Mouse (Mus musculus) CD8-positive naive resting alpha-beta T cell, adult 2 months (primary cell): Measurements from ENCODE around the gene Trmt10c.
"Not testable (repeated sequence)": the region's sequence is repeated elsewhere in the genome, so short reads cannot be mapped to it uniquely, and the experiment has no call there.

Experiments
- DNase-seq, 2 experiments: peaks; one replicate each; pipeline ENCODE4 v3.0.0; 2022; ENCODE audit warnings: low read depth in 2 of 2, low spot score in 2 of 2

The Trmt10c gene

DNA sequence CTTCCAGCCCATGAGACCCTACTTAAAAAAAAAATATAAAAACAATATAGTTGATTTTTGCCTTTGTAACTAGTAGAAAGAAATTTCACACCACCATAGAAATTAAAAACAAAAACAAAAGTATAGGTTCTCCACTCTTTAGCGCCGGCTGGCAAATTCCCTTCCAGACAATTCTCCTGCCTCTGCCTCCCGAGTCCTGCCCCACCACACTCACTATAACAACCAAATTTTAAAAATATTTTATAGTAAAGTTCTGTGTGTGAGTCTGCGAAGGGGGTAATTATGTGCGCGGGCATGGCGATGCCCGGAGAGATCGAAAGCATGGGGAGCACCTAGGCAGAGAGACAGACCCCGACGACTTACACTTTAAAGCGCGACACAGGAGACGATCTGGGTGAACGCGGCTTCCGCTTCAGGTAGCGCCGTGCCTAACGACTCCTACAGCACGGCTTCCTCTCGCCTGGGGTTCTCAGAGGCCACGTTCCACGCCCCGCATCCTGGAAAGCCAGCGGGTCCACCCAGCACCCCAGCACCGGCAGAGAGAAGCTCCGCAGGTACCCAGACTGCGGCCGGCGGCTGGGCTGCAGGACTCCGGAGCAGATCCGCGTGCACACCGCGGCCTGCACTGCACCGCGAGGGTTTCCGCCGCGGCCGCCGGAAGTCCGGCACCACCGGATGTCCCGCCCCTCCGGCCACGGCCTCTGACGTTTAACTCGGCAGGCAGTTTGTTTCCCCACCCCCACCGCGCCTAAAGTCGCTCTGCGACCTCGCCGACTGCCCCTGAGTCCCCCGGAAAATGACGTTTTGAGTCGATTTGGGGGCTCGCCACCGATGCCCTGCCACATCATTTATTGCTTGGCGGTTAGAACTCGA, at the start of gene Trmt10c:
Gene Trmt10c (minus strand): TSS at position 682 of the 873 bp plus-strand sequence.
- DNase-seq = peak; percentile 83 to 86

DNA sequence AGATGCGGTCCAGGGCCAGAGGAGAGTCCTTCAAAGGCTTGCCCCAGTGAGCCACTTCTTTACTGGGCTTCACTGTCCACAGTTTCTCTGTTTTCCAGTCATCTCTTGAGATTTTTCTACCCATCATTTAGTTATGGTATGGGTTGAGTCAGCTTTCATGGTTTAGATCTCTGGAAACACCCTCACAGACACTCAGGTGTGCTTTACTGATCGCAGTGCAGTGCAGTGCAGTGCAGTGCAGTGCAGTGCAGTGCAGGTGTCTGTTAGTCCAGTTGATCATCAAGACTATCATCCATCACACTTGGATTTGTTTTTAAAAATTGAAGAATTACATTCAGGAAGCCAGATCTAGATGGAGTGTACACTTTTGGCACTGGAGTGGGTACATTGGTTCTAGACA, 48.7 kb upstream of the Trmt10c start:
- DNase-seq = no peak

DNA sequence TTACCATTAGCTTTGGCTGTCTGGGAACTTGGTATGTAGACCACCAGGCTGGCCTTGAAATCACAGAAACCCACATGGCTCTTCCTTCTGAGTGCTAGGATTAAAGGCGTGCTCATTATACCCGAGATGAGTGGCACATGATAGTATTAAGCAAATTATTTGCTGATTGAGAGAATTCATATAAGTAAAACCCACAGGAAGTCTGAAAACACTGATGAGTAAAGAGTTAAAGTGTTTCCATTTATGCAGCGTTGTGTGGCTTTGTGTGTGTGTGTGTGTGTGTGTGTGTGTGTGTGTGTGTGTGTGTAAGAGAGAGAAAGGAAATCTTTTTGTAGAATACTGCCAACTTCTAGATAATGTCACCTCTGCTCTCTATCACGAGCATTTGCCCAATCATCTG, 44.1 kb upstream of the Trmt10c start:
- DNase-seq = no peak

DNA sequence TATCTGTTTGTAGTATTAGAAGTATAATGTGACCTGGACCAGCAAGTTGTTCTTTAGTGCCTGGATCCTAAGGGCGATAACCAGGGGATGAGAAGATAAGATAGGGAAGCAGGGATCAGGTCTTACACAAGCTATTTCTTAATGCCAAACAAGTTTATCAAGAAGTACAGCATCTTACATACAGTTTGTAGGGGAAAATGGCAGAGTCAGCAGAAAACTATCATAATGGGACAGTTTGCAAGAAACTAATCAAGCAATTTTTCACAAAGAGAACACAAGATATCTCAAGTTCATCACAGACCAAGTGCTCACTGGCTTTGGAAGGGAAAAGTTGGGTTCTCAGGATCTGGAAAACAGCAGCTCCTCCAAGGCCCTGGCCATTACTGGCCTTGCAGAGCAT, 41.8 kb upstream of the Trmt10c start:
- DNase-seq = no peak

GRCm38 (mm10) chr16:56076121-56076869, 38.7 kb upstream of the Trmt10c start:
- no peak for DNase-seq

GRCm38 (mm10) chr16:56075222-56076111, 37.8 kb upstream of the Trmt10c start:
- peak; percentile 72 to 78 for DNase-seq

GRCm38 (mm10) chr16:56074565-56074964, 36.9 kb upstream of the Trmt10c start:
- no peak for DNase-seq

DNA sequence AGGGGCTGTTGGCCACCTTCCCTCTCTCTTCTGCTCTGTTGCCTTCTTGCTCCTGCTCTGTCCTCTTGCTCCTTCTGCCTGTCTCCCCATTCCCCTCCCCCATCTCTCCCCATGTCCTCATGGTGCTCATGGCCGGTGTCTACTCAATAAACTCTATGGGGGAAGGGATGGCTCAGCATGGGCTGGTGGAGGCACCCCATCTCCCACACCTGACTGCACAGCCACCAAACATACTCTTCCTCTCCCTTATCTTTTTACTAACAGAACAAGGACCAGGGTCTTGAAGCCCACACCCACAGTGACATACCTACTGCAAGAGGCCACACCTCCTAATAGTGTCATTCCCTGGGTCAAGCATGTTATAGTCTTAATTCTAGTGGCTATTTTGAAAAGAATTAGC, 36.5 kb upstream of the Trmt10c start:
- DNase-seq = no peak

GRCm38 (mm10) chr16:56073150-56073549, 35.5 kb upstream of the Trmt10c start:
- DNase-seq = not testable (repeated sequence)

DNA sequence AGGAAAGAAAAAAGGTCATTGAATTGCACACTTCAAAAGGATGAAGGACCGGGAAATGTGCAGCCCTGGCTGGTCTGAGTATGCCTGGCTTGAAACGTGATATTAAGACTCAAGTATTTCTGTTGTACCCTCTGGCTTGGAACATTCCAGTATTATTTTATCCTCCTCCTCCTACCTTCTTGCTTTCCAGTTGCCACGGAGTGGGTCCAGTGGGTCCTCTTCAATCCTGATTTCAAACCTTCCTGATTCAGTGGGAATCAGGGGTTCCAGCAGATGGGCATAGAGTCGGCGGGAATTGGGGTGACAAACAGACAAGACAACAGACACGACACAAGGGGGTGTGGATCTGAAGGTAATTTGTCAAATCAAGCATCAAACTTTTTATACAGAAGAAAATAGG, 34.9 kb upstream of the Trmt10c start:
- DNase-seq = no peak

- no peak for DNase-seq
Measured at GRCm38 (mm10) chr16:56071317-56072232, 34.0 kb upstream of the Trmt10c start.

- peak in 1 of 2 experiments; percentile 14 for DNase-seq
Measured at GRCm38 (mm10) chr16:56068523-56069070, 31.0 kb upstream of the Trmt10c start.

- DNase-seq = no peak
Measured at GRCm38 (mm10) chr16:56066113-56066512, 28.5 kb upstream of the Trmt10c start.

DNA sequence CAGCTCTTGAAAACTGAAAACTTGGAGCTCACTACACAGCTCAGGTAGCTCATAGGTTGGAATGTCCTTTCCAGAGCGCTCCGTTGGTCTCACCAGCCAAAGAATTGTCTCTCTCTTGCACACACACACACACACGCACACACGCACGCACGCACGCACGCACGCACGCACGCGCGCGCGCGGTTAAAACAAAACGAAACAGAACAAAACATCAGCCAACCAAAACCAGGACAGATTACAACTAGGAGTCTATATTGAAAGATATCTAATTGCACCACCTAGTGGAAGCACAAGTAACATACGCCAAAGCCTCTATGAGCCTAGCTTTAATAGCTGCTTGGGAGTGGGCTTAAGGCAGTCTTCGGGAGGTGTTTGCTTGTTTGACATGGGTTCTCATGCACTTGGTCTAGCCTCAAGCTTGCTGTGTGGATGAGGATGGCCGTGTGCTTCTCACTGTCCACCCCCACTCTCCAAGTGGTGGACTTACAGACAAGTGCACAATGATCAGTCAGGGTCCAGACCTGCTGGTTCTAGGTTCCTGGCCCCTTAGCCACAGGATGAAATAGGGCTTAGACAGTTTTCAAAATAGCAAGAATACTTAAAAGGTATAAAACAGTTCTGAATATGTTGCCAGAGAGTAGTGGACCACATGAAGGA, 26.8 kb upstream of the Trmt10c start:
- peak; percentile 48 to 65 for DNase-seq

DNA sequence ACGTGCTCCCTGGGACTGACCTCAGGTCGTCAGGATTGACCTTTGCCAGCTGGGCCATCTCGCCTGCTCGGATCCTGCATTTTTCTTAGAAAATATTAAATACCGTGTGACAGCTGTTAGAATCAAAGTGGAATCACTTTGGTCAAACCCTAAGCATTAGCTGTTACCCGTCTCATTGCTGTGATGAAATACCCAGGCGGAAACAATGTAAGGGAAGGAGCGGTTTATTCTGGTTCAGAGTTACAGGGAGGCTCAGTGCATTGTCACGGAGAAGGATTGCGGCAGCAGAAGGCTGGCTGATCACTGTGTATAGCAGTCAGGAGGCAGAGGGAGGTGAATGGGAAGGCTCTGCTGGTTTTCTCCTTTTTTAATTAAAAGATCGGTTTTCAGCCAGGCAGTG, 25.4 kb upstream of the Trmt10c start:
- DNase-seq = no peak

GRCm38 (mm10) chr16:56061995-56062594, 24.5 kb upstream of the Trmt10c start:
- no peak for DNase-seq

GRCm38 (mm10) chr16:56058151-56058550, 20.5 kb upstream of the Trmt10c start:
- DNase-seq = no peak

DNA sequence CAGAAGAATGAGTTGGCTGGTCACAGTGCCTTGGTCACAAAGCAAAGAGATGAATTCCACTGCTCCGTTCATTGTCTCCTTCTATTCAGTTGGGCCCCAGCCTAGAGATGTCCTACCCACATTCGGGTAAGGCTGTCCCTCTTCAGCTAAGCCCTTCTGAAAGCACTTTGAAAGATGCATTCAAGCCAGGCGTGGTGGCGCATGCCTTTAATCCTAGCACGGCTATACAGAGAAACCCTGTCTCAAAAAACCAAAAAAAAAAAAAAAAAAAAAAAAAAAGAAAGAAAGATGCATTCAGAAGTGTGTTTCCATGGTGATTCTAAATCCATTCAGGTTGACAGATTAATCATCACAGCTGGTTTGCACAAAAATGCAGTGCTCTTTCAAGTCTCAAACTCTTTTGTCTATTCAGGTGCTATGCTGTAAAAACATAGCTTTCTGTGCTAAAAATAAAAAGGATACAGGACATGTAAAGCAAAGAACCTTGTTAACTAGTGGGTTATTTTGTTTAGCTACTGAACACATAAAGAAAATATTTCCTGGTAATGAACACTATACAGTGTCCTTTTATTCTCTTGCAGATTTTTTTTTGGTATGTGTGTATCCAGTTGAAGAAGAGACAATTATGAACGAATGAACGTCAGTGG, 19.4 kb upstream of the Trmt10c start:
- no peak for DNase-seq
